ENCODE assay signal across 8 mouse cellular contexts in genomic region chr5:107251751-107252305, GRCm38 (mm10). TPM values are rescaled to one million over a fixed set of nuclear protein-coding genes. Genes with fewer than 3 reads are reported as not detected.
DNase-seq lines count a peak whose midpoint lies in the region; ATAC-seq and TF ChIP-seq lines count a peak whose summit lies in the region.

No protein-coding gene starts in this region.

- no peaks in the 10 kb centered on the region for H3K4me1 ChIP-seq in hindbrain, embryonic 11.5 days (replicated peaks; ENCODE audit: control insufficient read depth, insufficient read depth, low read length)
- peaks cover 25% of the 10 kb centered on the region for H3K4me1 ChIP-seq in hindbrain, embryonic 10.5 days (replicated peaks)
- peaks cover 18% of the 10 kb centered on the region; the same call in 1 of the 2 replicates for H3K4me1 ChIP-seq in intestine, postnatal 0 days (replicated peaks; ENCODE audit: control insufficient read depth, insufficient read depth, low read length)
- H3K4me1 ChIP-seq in midbrain, embryonic 14.5 days (ENCODE audit: control insufficient read depth, insufficient read depth, low read length): 0 out of 2 replicates have a peak, but pooled peaks cover 10% of the 10 kb centered on the region

- H3K4me3 ChIP-seq in hindbrain, embryonic 11.5 days (ENCODE audit: low read depth, low read length): no peak overlapping the region
- no peak overlapping the region for H3K4me3 ChIP-seq in hindbrain, embryonic 10.5 days
- no peak overlapping the region for H3K4me3 ChIP-seq in intestine, postnatal 0 days (ENCODE audit: low read depth, low read length)
- H3K4me3 ChIP-seq in midbrain, embryonic 14.5 days (replicated peaks; ENCODE audit: low read depth, low read length): no peak overlapping the region

- no peak for ATAC-seq in hindbrain, embryonic 11.5 days (ENCODE audit: low FRiP score)
- ATAC-seq in intestine, postnatal 0 days: peak; percentile 52
- peak; percentile 63; the same call in 1 of the 2 replicates for ATAC-seq in midbrain, embryonic 14.5 days (ENCODE audit: low FRiP score, low TSS enrichment)

- H3K4me2 ChIP-seq in hindbrain, embryonic 11.5 days (replicated peaks; ENCODE audit: low read depth, low read length): no peak overlapping the region
- H3K4me2 ChIP-seq in intestine, postnatal 0 days (replicated peaks; ENCODE audit: low read depth): no peak overlapping the region
- no peak overlapping the region for H3K4me2 ChIP-seq in midbrain, embryonic 14.5 days (ENCODE audit: low read length)

- 0 out of 2 replicates have a peak, but pooled peaks cover 3% of the 10 kb centered on the region for H3K9me3 ChIP-seq in hindbrain, embryonic 11.5 days (ENCODE audit: control insufficient read depth, low read length)
- H3K9me3 ChIP-seq in hindbrain, embryonic 10.5 days: peaks cover 11% of the 10 kb centered on the region; the same call in 1 of the 2 replicates
- H3K9me3 ChIP-seq in intestine, postnatal 0 days (ENCODE audit: control insufficient read depth): no peaks in the 10 kb centered on the region
- no peaks in the 10 kb centered on the region for H3K9me3 ChIP-seq in midbrain, embryonic 14.5 days (ENCODE audit: control insufficient read depth, low read length)

- H3K27me3 ChIP-seq in hindbrain, embryonic 11.5 days (ENCODE audit: control insufficient read depth, insufficient read depth, low read length): no peaks in the 10 kb centered on the region
- peaks cover 5% of the 10 kb centered on the region; the same call in 1 of the 2 replicates for H3K27me3 ChIP-seq in hindbrain, embryonic 10.5 days (ENCODE audit: insufficient read depth, poor library complexity, severe bottlenecking)
- no peaks in the 10 kb centered on the region for H3K27me3 ChIP-seq in intestine, postnatal 0 days (replicated peaks; ENCODE audit: control insufficient read depth, insufficient read depth, low read length)
- no peaks in the 10 kb centered on the region for H3K27me3 ChIP-seq in midbrain, embryonic 14.5 days (ENCODE audit: control insufficient read depth, insufficient read depth, low read length)

- DNase-seq in hindbrain, embryonic 11.5 days (ENCODE audit: low spot score): peak; percentile 36
- no peak for DNase-seq in hindbrain, embryonic 10.5 days (ENCODE audit: low spot score)
- DNase-seq in frontal cortex, adult 2 months (ENCODE audit: extremely low spot score in 1 of 2, low spot score in 1 of 2): peak; percentile 29 to 53
- DNase-seq in left cerebral cortex, postnatal 4 days: peak; percentile 89
- peak; percentile 88 for DNase-seq in midbrain, embryonic 14.5 days
- DNase-seq in T-cell, adult 2 months (ENCODE audit: low spot score): no peak
- DNase-seq in thymus, postnatal 4 days: no peak

- TF ChIP-seq CTCF in intestine, postnatal 0 days (IDR thresholded peaks at IDR 0.05; ENCODE audit: low read depth): no peak

- no peaks in the 10 kb centered on the region for H3K36me3 ChIP-seq in hindbrain, embryonic 11.5 days (ENCODE audit: control insufficient read depth, insufficient read depth, low read length)
- H3K36me3 ChIP-seq in hindbrain, embryonic 10.5 days: 0 out of 2 replicates have a peak, but pooled peaks cover 6% of the 10 kb centered on the region
- no peaks in the 10 kb centered on the region for H3K36me3 ChIP-seq in intestine, postnatal 0 days (ENCODE audit: control insufficient read depth, insufficient read depth)
- no peaks in the 10 kb centered on the region for H3K36me3 ChIP-seq in midbrain, embryonic 14.5 days (ENCODE audit: control insufficient read depth, insufficient read depth, low read length)

- H3K9ac ChIP-seq in hindbrain, embryonic 11.5 days (ENCODE audit: low read depth, low read length): no peak overlapping the region
- no peak overlapping the region for H3K9ac ChIP-seq in intestine, postnatal 0 days (ENCODE audit: low read depth, low read length)
- no peak overlapping the region for H3K9ac ChIP-seq in midbrain, embryonic 14.5 days (replicated peaks; ENCODE audit: low read length)

- no peak overlapping the region for H3K27ac ChIP-seq in hindbrain, embryonic 11.5 days (ENCODE audit: low read depth, low read length)
- H3K27ac ChIP-seq in hindbrain, embryonic 10.5 days: no peak overlapping the region
- H3K27ac ChIP-seq in intestine, postnatal 0 days (ENCODE audit: low read depth, low read length): no peak overlapping the region
- no peak overlapping the region for H3K27ac ChIP-seq in midbrain, embryonic 14.5 days (replicated peaks; ENCODE audit: low read depth, low read length)

- intact Hi-C loops in left cerebral cortex, postnatal 4 days (cut with DNase I): no loop called here

- 29% methylated on average over 3 of the region's 3 CpGs for WGBS in hindbrain, embryonic 11.5 days
- 36% methylated on average over 3 of the region's 3 CpGs for WGBS in hindbrain, embryonic 10.5 days
- 5% methylated on average over 3 of the region's 3 CpGs for WGBS in intestine, postnatal 0 days
- WGBS in midbrain, embryonic 14.5 days: 11% methylated on average over 3 of the region's 3 CpGs

RNA-seq across cellular contexts. Expression of gene Tgfbr3, which starts 37.6 kb away (rescaled TPM):
- polyA plus RNA-seq in hindbrain, embryonic 11.5 days (2014; fragmentation: Nextera tagmentation; extraction: Ambion mirVana): 7.5 and 9.6 TPM in 2 replicates
- polyA plus RNA-seq in hindbrain, embryonic 10.5 days (2016; fragmentation: Nextera tagmentation; extraction: Ambion mirVana): 8.3 and 11.1 TPM in 2 replicates
- polyA plus RNA-seq in frontal cortex, adult 2 months (2012; rRNA removed): 4.6 and 6.8 TPM in 2 replicates
- polyA plus RNA-seq in intestine, postnatal 0 days (2015; fragmentation: Nextera tagmentation; extraction: Ambion mirVana): 7.0 and 7.5 TPM in 2 replicates
- total RNA-seq in left cerebral cortex, postnatal 4 days (2021): 1 to 10 TPM; 6.7 to 8.7 TPM
- 1.4 and 4.7 TPM in 2 replicates for polyA plus RNA-seq in midbrain, embryonic 14.5 days (2014; fragmentation: Nextera tagmentation; extraction: Ambion mirVana)

Comparison
In these comparisons a context has a peak if more than half of its experiments do, and no peak if none do; other contexts are left out.
1. DNase-seq: peak in hindbrain, embryonic 11.5 days (single experiment), frontal cortex, adult 2 months (2 of 2), left cerebral cortex, postnatal 4 days (single experiment) and midbrain, embryonic 14.5 days (single experiment); none in hindbrain, embryonic 10.5 days (single experiment), T-cell, adult 2 months (single experiment) and thymus, postnatal 4 days (single experiment).